Mouse (Mus musculus) lung, adult 2 months (tissue): ENCODE results near the gene Nr1d2.

Source experiments
- CTCF ChIP-seq: fragments of 200-500 bp; IDR thresholded peaks from 2 replicates; pipeline ENCODE4 v1.5.1; 2011; ENCODE audit warnings: mild to moderate bottlenecking, low read length, control low read depth; ENCODE audit not compliant: insufficient read depth
- POLR2A ChIP-seq: fragments of 200-500 bp; IDR thresholded peaks from 2 replicates; pipeline ENCODE4 v1.6.1; 2011; ENCODE audit warnings: low read depth, mild to moderate bottlenecking, control low read depth, low read length, borderline replicate concordance; ENCODE audit errors: extremely low read depth

DNA sequence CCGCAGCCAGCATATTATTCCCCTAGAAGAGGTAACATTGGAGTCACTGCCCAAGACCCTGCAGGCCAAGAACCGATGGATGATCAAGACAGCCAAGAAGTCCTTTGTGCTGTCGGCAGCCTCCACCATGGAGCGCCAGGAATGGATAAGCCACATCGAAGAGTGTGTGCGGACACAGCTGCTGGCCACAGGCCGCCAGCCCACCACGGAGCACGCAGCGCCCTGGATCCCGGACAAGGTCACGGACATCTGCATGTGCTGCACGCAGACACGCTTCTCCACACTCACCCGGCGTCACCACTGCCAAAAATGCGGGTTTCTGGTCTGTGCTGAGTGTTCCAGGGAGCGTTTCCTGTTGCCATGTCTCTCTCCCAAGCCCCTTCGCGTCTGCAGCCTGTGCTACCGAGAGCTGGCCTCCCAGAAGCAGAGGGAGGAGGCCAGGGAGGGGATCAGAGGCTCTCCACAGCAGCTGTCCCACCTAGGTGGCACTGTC, 3.8 kb upstream of the Nr1d2 start:
- TF ChIP-seq CTCF (no peak), POLR2A (no peak)
